Mouse (Mus musculus) heart, embryonic 11.5 days (tissue): Measurements from ENCODE around the gene Epsti1. TPM values are rescaled to one million over a fixed set of nuclear protein-coding genes. Genes with fewer than 3 reads are reported as not detected.

Source experiments
- ATAC-seq: fragments of 200-750 bp; cut with Nextera tagmentation; replicated peaks from 2 replicates; pipeline ENCODE4 v1.8.0; 2017; ENCODE audit warnings: moderate library complexity; ENCODE audit not compliant: insufficient number of reproducible peaks, low FRiP score, low TSS enrichment
- H3K27ac ChIP-seq: fragments of 300-500 bp; sonication (generic); 2 replicates; pipeline ENCODE4 v1.5.1; 2014; ENCODE audit warnings: mild to moderate bottlenecking, low read depth, low read length
- H3K27me3 ChIP-seq: fragments of 300-500 bp; sonication (generic); 2 replicates; pipeline ENCODE4 v1.6.1; 2014; ENCODE audit warnings: mild to moderate bottlenecking, low read length, mixed read lengths; ENCODE audit not compliant: control insufficient read depth, insufficient read depth
- H3K36me3 ChIP-seq: fragments of 300-500 bp; sonication (generic); 2 replicates; pipeline ENCODE4 v1.6.1; 2014; ENCODE audit warnings: mild to moderate bottlenecking, low read length, moderate library complexity, mixed read lengths; ENCODE audit not compliant: control insufficient read depth, insufficient read depth
- H3K4me1 ChIP-seq: fragments of 300-500 bp; sonication (generic); 2 replicates; pipeline ENCODE4 v1.6.1; 2014; ENCODE audit warnings: low read length; ENCODE audit not compliant: control insufficient read depth, insufficient read depth
- H3K4me2 ChIP-seq: fragments of 300-500 bp; sonication (generic); 2 replicates; pipeline ENCODE4 v1.6.1; 2014; ENCODE audit warnings: mild to moderate bottlenecking, moderate library complexity
- H3K4me3 ChIP-seq: fragments of 300-500 bp; sonication (generic); 2 replicates; pipeline ENCODE4 v1.5.1; 2014; ENCODE audit warnings: low read depth, low read length
- H3K9ac ChIP-seq: fragments of 300-500 bp; sonication (generic); 2 replicates; pipeline ENCODE4 v1.6.1; 2014; ENCODE audit warnings: mild to moderate bottlenecking, low read depth, low read length, moderate library complexity
- H3K9me3 ChIP-seq: fragments of 300-500 bp; sonication (generic); replicated peaks from 2 replicates; pipeline ENCODE4 v1.6.1; 2016; ENCODE audit warnings: low read length; ENCODE audit not compliant: control insufficient read depth
- WGBS: fragments of 180-500 bp; shearing (Covaris S2); extraction: QIAGEN DNeasy Blood & Tissue Kit; methylation state at CpG from one replicate; pipeline ENCODE4 v1.1.7; 2014; ENCODE audit not compliant: insufficient replicate concordance; 5-methylcytosine and 5-hydroxymethylcytosine counted together
- polyA plus RNA-seq: library from polyadenylated mRNA; unstranded; fragments of >200 nt; fragmentation: Nextera tagmentation; extraction: Ambion mirVana; gene quantifications from 2 replicates; pipeline ENCODE4 v1.2.1, GENCODE M21; 2014

Gene Epsti1
- polyA plus RNA-seq, 1 experiment from 2014 or later, result 0.49 TPM

- Histone ChIP-seq H3K9ac (no peak overlapping the region), H3K36me3 (no peaks in the 10 kb centered on the region), H3K9me3 (no peaks in the 10 kb centered on the region), H3K4me1 (no peaks in the 10 kb centered on the region), H3K27me3 (no peaks in the 10 kb centered on the region), H3K27ac (no peak overlapping the region), H3K4me3 (no peak overlapping the region), H3K4me2 (no peak overlapping the region)
- no peak for ATAC-seq
- 58% methylated on average over 10 of the region's 10 CpGs for WGBS
Observed at GRCm38 (mm10) chr14:78011808-78012207, 107.8 kb downstream of the Epsti1 start.

- no peak overlapping the region for H3K27ac ChIP-seq
- no peak overlapping the region for H3K4me2 ChIP-seq
- 78% methylated on average over 7 of the region's 7 CpGs for WGBS
- no peaks in the 10 kb centered on the region for H3K9me3 ChIP-seq
- H3K27me3 ChIP-seq, result no peaks in the 10 kb centered on the region
- no peak overlapping the region for H3K4me3 ChIP-seq
- ATAC-seq, result no peak
- H3K36me3 ChIP-seq, result no peaks in the 10 kb centered on the region
- H3K4me1 ChIP-seq, result no peaks in the 10 kb centered on the region
- H3K9ac ChIP-seq, result no peak overlapping the region
Observed at GRCm38 (mm10) chr14:78015540-78016321, 111.7 kb downstream of the Epsti1 start.

- WGBS, result 74% methylated on average over 4 of the region's 4 CpGs
- Histone ChIP-seq H3K4me1 (no peaks in the 10 kb centered on the region), H3K36me3 (no peaks in the 10 kb centered on the region), H3K4me3 (no peak overlapping the region), H3K9me3 (no peaks in the 10 kb centered on the region), H3K27ac (no peak overlapping the region), H3K9ac (no peak overlapping the region), H3K27me3 (no peaks in the 10 kb centered on the region), H3K4me2 (no peak overlapping the region)
- no peak for ATAC-seq
Observed at GRCm38 (mm10) chr14:78016398-78016797, 112.4 kb downstream of the Epsti1 start.

- no peaks in the 10 kb centered on the region for H3K36me3 ChIP-seq
- no peak overlapping the region for H3K4me3 ChIP-seq
- H3K4me1 ChIP-seq, result no peaks in the 10 kb centered on the region
- H3K27me3 ChIP-seq, result no peaks in the 10 kb centered on the region
- no peak for ATAC-seq
- H3K4me2 ChIP-seq, result no peak overlapping the region
- no peak overlapping the region for H3K9ac ChIP-seq
- WGBS, result 59% methylated on average over 8 of the region's 8 CpGs
- no peak overlapping the region for H3K27ac ChIP-seq
- no peaks in the 10 kb centered on the region for H3K9me3 ChIP-seq
Observed at GRCm38 (mm10) chr14:78019935-78020334, 115.9 kb downstream of the Epsti1 start.

GRCm38 (mm10) chr14:78038876-78039275 is 134.8 kb downstream of the Epsti1 start:
- Histone ChIP-seq H3K27ac (no peak overlapping the region), H3K9ac (no peak overlapping the region), H3K27me3 (no peaks in the 10 kb centered on the region), H3K36me3 (no peaks in the 10 kb centered on the region), H3K4me3 (no peak overlapping the region), H3K9me3 (no peaks in the 10 kb centered on the region), H3K4me2 (no peak overlapping the region), H3K4me1 (no peaks in the 10 kb centered on the region)
- ATAC-seq, result no peak
- WGBS, result 73% methylated on average over 8 of the region's 8 CpGs

GRCm38 (mm10) chr14:78040643-78041042 is 136.6 kb downstream of the Epsti1 start:
- Histone ChIP-seq H3K9ac (no peak overlapping the region), H3K4me2 (no peak overlapping the region), H3K4me3 (no peak overlapping the region), H3K9me3 (no peaks in the 10 kb centered on the region), H3K4me1 (no peaks in the 10 kb centered on the region), H3K36me3 (no peaks in the 10 kb centered on the region), H3K27ac (no peak overlapping the region), H3K27me3 (no peaks in the 10 kb centered on the region)
- 84% methylated on average over 6 of the region's 6 CpGs for WGBS
- no peak for ATAC-seq

- Histone ChIP-seq H3K4me1 (no peaks in the 10 kb centered on the region), H3K36me3 (no peaks in the 10 kb centered on the region), H3K27ac (no peak overlapping the region), H3K9me3 (no peaks in the 10 kb centered on the region), H3K4me3 (no peak overlapping the region), H3K9ac (no peak overlapping the region), H3K27me3 (no peaks in the 10 kb centered on the region), H3K4me2 (no peak overlapping the region)
- whole genome bisulfite sequencing, result 73% methylated on average over 11 of the region's 11 CpGs
- no peak for ATAC-seq
Observed at GRCm38 (mm10) chr14:78041886-78042526, 138.0 kb downstream of the Epsti1 start.

- ATAC-seq, result no peak
- Histone ChIP-seq H3K27ac (no peak overlapping the region), H3K4me1 (no peaks in the 10 kb centered on the region), H3K27me3 (no peaks in the 10 kb centered on the region), H3K9ac (no peak overlapping the region), H3K9me3 (no peaks in the 10 kb centered on the region), H3K36me3 (no peaks in the 10 kb centered on the region), H3K4me3 (no peak overlapping the region), H3K4me2 (no peak overlapping the region)
- 23% methylated on average over 2 of the region's 2 CpGs for WGBS
Observed at GRCm38 (mm10) chr14:78043079-78043478, 139.0 kb downstream of the Epsti1 start.

- Histone ChIP-seq H3K36me3 (no peaks in the 10 kb centered on the region), H3K4me3 (no peak overlapping the region), H3K4me1 (no peaks in the 10 kb centered on the region), H3K9ac (no peak overlapping the region), H3K27ac (no peak overlapping the region), H3K27me3 (no peaks in the 10 kb centered on the region), H3K9me3 (no peaks in the 10 kb centered on the region), H3K4me2 (no peak overlapping the region)
- ATAC-seq, result no peak
- WGBS, result 81% methylated on average over 3 of the region's 3 CpGs
Observed at GRCm38 (mm10) chr14:78048258-78048657, 144.2 kb downstream of the Epsti1 start.
